Mouse (Mus musculus) cerebellum, adult 8-10 months (tissue): ENCODE measurements at regions not wholly inside any gene's neighbourhood (a gene's known extent, or its start where the extent isn't known, plus 50 kb on each side); places are given as distances from the start of the nearest gene placed in this dataset.
A peak's percentile ranks its signal among the peaks of the same experiment; 100 is the strongest.

Source experiments
- DNase-seq: peaks from one replicate; pipeline ENCODE4 v3.0.0; 2022

DNA sequence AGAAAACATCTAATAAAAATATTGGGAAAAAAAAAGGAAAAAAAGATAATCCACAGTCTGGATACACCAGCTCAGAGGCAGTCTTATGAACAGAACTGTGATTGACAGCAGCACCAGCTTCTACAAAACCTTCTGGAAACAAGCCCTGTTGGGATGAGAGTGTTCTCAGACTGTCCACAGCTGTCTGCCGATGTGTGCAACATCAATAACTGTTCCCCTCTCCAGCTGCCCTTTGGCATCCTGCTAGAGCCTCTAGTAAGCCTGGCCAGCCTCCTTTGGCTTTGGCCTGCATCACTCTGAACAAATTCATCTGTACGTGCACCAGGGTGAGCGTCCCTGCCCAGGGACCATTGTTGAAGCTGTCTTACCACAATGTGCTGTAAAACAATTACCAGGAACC, 137.0 kb upstream of the Irs2 start:
- no peak for DNase-seq

DNA sequence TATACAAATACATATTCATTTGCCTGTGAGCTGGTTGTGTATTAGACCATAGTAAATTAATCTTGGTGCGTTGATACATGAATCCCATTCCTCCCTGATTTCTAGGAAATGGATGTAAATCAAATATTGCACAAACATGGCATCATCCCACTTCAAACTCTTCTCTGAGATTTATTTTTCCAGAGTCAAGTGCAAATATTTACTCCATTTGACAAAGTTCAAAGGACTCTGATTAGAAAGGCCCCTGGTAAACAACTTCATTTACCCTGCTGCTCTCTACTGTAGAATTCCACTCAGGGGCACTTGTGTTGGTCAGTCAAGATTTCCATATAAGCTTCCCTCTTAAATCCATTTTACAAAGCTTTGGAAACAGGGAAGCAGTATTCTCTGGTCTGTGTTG, 132.3 kb upstream of the Irs2 start:
- no peak for DNase-seq

DNA sequence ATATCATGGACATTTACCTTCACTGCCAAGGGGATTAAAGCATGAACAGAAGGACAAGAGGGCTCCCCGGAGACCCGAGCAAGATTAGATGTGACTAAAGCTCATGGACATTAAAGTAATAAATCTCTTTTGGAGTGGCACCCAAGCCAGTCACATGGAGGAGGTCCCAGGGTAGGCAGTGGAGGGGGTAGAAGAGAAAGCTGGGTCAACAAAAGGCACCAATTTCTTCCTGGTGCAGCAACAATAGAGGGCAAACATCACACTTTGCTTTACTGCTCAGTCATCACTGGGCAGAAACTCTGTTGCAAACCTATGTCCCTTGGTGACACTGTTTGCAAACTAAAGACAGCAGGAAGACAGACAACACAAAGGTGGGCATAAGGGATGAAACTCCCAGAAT, 131.0 kb upstream of the Irs2 start:
- DNase-seq = no peak

DNA sequence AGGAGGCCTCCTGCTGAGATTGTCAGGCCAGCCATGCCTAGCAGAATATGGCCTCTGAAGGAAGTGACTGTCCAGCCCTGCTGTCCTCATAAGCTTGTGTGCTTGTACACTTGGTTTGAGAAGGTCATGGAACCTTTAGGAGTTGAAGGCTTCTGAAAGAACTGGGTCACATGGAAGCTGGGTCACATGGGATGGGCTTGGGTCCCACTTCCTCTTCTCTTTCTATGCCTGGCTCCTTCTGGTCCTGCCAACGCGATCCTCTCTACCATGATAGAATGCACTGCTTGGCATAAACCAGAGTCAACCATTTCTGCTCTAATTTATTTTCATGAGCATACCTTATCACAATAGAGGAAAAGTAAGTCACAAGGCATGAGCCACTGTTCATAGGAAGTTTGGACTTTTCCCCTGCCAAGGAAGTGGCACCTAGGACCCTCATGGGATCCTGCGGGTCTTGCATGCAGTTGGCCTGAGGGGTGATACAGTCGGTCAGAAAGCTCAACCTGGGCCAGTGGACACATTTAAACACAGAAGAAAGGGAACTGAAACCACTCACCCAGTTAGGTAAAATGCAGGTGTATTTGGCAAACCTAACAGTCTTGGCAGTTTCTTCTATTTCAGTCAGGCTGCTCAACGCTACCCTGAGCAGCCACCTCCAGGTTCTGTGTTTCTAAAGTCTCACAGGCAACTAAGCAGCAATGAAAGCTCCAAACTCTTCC, 130.2 kb upstream of the Irs2 start:
- DNase-seq = no peak

DNA sequence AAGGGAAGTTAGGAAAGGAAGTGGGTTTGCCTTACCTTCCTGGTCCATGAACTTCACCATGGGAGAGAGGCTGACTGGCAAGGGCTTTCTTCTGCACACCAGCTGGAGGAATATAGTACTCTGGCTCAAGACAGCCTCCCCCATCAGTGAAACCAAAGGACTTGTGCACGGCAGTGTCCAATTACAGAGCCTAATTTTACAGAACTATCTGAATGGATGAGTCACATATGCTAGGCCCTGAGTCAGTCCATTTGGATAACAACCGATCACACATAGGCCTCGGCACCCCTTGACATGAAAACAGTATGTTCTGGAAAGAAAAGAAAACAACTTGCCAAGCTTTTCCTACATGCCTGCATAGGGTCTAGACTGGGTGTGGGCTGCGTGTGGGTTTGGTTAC, 128.3 kb upstream of the Irs2 start:
- DNase-seq = no peak

DNA sequence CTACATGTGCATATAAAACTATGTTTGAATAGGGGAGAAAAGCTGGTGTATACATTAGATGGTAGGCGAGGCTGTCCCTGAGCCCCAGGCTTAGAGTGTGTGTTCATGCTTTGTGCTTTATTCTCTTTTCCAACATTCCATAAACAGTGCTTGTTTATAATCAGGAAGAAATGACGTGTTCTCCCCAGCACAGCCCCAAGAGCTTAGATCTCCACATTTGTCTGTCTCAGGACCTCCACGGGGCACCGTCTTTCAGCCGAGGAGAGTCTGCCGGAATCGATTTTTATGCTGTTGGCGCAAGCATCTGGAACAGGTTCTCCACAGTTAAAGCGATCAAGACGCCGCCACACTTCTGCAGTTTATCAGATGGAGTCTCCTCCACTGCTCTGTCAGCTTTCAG, 126.9 kb upstream of the Irs2 start:
- no peak for DNase-seq

DNA sequence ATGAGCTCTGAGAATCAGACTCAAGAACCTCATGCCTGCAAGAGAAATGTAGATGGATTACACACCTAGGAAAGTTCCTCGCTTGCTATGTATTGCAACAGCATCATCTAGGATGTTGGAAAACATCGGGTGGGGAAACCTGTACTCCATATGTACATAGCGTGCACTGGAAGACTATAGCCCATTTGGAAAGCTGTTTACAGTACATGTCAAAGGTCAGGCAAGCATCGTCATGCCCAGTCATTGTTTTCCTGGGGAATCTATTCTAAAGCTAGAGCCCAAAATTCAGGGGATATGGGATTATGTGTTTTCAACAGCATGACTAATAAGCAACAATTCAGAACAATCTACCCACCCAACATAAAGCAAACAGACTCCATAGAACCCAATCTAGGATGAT, 126.3 kb upstream of the Irs2 start:
- no peak for DNase-seq

DNA sequence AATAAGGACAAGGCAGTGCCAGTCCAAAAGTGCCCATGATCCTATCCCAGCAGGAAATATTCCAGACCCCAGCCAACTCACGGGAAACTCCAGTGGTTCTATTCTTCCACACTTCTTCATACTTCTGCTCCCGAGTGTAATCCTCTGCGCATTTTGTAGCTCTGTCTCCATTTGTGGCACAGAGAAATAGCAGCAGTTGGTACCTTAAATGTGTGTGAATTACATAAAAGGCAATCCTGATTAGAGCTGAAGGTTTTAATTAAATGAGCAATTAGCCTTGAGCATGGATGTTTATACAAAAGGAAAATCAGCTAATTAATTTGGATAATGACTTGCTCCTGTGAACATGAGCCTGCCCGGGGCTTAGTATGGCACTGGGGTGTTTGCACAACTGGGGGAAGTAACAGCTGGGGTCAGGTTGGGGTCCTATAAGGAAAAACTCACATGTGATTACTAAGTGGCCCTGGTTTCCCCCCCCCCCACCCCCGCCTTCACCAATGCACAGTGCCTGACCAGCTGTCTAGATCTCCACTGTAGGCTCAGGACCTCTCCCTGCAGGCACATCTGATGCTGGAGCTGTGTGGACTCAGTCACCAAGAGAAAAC, 110.9 kb upstream of the Irs2 start:
- no peak for DNase-seq

DNA sequence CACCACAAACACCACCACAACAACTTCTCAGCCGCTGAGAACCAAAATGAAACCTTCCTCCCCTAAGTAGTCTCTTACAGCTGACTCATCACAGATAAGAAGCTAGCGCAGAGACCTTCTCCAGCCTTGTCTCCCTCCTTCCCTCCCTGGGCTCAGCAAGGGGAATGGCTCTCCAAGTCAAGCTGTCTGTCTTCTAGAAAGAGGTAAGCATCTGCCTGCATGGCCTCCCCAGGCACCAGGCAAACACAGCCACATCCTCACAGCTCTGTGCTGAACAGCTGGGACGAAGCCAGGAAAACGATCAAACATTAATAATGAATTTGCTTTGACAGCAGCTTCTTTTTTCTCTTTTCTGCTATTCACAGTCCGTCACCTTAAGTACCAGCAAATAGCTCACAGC, 108.3 kb upstream of the Irs2 start:
- DNase-seq = no peak

DNA sequence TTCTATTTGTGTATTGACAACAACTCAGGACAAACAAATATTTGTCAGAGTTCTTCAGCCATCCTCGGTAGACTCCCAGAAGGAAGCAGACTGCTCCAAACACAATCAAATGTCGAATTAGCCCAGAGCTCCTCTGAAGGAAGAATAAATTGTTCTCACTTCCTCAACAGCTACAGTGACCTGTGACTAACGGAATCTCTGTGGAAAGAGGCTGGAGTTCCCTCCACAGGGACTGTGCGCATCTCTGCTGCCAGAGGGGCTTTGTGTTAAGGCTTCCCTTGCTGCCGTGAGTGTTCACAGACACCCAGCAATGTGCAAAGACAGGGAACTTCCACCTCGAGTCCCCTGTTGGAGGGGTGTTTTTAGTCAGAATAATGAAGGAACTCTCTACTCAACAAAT, 107.0 kb upstream of the Irs2 start:
- no peak for DNase-seq

DNA sequence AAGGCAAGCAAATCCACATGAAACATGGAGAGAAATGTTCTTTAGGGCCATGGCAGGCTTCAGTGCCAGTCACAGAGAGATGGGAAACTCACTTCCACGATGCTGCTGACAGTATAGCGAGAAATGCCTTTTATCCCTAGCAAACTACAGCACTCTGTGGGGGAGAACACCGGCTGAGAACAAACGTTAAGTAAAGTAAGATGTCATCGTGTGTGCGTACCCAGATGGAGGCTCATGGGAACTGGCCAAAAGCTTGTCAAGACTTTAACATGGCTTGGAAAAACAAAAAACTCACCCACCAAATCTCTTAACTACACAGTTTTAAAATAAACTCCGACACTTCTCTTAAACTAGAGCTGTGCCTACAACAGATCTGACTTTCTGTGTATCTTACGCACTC, 106.3 kb upstream of the Irs2 start:
- DNase-seq = no peak

DNA sequence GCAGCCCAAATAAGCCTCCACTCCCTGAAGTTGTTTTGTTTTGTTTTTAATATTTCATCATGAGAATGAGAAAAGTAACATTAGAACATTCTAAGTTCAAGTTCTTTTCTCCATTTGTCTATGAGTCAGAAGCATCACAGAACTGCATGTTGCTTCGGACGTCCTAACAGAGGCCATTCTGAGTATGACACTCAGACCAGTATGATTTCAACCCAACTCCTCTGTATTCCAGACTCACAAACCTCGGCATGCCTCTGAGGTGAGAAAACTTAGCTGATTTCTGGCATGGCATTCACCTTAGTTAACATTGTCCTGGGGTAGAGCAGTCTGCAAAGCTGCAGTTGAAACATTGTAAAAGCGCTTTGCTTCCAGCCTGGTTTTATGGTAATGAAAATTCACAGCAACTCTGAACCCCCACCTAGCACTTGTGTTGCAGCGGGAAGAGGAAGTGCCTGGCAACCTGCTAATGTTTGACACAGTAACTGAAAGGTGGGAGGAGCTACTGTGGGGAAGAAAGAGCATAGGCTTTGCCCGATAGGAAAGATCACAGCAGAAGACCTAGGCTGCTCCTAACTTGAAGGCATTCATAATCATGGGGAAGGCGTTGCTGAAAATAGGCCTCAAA, 104.8 kb upstream of the Irs2 start:
- no peak for DNase-seq

DNA sequence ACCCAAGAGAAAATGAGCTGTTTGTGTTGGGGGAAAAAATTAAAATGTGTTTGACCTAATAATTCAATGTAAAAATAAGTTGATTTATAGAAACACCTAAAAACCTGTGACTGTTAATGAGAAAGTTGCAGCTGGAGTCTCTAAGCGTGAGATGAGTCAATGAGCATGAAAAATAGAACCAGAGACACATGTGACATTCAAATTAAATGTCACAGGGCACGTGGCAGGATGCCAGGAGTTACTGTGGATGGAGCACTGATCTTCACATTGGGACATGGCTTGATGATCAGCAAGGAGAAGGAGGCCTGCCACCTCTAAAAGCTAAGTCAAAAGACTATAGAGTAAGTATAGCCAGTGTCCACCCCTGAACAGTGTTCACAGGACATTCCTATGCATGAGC, 103.7 kb upstream of the Irs2 start:
- DNase-seq = no peak

DNA sequence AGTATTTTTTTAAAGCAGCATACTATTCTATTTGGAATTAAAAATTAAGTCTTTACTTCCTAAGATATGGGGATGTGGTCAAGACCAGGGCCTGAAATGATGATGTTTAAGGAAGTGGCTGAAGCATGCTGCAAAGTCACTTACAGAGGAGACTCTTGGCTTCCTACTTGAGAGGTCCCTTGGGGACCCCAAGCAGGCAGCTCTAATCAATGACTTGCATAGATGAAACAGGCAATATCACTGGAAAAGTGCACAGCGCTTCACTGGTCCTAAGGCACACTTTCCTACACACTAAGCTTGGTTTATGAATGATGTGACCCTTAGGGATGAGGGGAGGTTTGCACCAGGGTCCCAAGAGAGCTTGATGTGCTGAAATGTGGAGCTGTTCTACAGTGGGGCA, 99.2 kb upstream of the Irs2 start:
- no peak for DNase-seq

DNA sequence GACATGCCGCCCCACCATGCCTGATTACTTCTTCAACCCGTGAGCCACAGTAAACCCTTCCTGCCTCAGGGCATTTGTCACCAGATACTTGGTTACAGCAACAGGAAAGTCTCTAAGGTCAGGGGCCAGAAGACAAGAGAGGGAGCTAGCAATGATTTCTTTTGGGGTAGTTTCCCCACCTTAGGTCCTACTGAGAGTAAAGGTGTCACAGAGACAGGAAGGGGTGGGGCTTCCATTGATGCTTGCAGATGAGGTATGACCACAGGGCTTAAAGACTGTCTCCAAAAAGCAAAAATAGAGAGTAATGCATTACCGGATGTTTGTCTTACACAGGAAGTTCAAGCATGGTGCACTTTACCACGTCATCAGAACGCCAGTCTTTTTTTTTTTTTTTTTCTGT, 98.8 kb upstream of the Irs2 start:
- DNase-seq = no peak

DNA sequence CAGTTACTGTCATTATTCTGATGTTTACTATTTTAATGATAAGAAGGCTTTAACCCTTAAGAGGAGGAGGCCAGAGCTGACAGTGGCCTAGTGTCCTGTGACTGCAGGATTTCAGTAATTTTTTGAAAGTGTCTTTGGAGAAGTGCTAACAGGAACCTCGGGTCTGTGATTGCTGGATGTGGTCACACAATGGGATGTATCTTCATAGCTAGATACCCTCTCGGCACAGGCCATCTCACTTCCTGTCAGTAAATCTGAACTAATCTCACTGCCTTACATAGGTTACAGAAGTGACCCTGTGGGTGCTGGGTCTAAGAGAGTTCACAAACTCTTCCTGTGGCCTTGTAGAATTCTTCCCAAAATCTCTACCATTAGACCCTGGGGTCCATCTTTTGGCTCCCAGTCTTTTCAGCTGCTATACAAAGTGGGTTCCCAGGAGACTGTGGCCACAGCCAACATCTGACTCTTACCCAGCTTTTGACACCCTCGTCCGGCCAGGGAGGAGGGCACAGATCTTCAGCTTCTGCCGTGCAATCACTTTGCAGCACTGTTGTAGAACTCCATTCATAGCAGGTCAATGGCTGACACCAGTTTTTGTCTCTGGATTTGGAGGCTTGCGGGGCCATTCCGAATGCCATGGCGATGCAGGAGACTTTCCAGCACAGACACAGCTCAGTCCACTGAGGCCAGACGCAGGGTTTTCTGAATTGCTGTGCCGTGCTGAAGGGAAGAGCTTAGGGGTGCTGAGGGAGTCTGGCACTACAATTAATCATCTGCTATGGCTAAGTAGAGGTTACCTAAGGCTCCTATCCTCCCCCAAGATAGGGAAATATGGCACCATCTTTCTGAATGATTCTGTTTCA, 95.7 kb upstream of the Irs2 start:
- no peak for DNase-seq

DNA sequence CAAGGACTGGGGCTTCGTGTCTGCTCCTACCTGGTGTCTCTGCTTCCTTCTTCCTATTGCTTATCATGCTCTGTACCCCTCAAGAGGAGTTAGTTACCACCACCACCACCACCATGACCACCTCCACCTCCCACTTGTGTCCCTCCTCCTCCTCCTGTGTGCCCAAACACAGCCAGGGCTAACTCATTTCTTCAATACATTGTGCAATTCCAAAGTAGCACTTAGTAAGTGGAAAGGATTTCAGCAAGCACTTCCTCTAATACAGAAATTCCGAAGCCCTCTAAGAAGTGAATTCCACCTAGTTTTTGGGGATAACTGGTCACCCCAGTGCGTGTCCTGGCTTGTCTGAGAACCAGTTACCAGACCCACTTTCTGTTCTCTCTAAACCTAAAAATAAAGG, 92.1 kb upstream of the Irs2 start:
- no peak for DNase-seq

DNA sequence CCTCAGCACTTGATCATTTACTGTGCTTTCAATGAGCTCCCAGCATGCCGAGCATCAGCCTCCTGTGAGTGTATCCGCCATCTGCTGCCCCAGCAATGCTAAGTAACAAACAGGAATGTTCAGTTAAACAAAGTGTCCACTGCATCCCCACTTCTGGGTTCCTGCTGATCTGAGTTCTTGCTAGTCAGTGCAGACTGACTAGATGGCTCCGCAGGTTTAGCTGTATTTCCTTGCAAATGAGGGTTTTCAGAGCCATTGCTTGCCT, 91.3 kb upstream of the Irs2 start:
- no peak for DNase-seq

DNA sequence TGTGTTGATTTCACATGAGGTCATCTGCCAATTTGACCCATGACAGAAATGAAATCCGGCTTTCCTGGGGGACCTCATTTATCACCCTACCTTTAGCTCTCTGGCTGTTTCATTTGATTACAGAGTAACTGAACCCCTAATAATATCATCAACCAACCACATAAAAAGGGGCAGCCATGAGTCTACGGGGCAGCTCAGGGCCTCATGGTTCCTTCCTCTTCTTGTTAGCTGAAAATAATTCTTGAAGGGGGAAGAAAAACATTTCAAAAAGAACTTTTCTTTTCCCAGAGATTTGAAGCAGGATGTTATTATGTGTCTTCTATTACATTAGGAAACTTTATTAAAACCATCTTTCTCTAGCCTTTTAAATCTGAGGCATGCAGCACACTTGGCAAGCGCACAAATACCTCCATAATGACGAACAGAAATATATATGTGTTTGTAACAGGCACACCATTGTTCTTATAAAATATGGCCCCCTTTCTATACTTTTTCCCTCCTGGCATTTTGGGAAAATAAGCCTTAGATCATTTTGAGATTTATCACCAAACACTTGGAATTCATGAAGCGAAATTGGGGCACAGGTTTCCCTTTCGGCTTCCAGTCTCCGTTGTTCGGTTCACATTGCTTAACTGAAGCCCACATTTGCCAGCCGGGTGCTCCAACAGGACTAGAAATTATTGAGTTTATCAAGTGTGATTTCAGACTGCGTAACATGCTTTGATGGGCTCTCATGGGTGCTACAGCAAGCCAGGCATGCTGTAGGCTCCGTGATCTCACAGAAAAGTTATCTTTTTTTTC, 90.7 kb upstream of the Irs2 start:
- no peak for DNase-seq

DNA sequence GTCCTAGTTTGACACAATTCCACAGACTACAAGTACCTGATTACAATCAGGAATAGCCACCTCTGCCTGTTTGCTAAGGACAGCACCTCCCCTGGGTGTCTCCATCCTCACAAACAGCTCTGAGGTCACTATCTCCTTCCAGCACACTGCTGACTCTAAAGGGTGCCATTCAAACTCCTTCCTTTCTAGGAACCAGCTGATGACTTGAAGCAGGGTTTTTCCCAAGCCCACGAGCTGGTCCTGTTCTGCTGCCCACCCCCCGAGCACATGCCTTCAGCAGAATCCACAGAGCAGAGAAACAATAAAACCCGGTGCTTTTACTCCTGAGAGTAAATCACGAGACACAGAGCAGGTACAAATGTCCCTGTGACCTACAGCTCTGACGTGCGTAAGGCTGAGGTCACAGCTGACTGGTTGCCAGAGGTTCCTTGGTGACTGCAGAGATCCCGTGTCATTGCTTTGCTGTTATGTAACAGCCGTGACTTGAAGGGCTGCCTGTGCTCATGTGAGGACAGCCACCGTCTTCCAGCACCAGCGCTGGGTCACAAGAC, 90.0 kb upstream of the Irs2 start:
- DNase-seq = peak; percentile 59

DNA sequence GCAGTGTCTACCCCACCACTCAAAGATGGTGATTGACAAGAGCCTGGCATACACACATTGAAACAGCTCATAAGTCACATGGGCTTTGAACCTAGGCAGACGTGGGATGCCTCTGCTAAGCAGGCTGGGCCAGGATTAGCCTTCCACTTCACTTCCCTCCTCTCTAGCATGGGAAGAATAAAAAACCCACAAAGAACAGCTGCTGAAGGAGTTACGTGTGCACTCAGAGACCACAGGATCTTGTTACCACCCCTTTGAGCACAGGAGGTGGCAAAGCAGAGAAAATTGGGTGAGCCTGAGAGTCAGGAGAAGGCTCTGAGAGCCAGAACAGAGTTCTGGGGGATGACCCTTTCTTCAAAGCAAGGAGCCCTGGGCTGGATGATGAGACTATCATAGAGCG, 89.6 kb upstream of the Irs2 start:
- no peak for DNase-seq

DNA sequence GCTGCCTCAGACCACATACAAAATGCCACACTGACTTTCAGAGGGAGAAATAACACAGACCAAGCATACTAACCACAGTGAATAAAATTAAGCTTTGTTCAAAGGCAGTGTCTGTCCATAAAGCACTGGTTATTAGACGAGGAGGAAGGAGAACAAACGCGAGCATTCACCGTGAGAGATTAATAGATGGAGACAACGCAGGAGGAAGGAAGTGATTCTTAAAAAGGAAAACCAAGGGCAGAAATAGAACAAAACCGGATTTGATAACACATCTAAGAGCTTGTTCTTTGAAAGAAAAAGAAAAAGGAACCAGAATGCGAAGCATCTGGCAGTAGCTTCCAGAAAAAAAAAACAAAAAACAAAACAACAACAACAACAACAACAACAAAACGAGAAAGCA, 86.3 kb upstream of the Irs2 start:
- no peak for DNase-seq

DNA sequence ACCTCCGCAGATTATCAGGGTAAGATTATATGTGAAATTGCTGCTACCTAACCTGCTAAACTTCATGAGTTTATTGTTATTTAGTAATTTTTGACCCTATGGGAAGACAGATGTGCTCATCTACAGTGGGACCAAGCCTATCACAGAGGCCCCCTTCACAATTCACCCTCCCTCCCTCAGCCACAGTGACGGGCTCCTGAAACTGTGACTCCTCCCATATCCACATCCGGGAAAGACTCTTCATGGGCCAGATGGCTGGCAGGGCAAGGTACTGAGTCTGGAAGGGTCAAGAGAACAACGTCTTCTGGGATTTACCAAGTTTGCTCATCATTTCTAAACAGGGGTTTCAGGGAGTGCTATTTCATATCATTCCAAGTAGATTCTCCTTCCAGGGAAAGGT, 84.1 kb upstream of the Irs2 start:
- DNase-seq = no peak
